Mouse (Mus musculus) MN1 (cell line): ENCODE data around the gene Pdk4.

Source experiments
- DNase-seq: peaks from one replicate; pipeline ENCODE4 v3.0.0-alpha.2; 2016; ENCODE audit warnings: low spot score

Pdk4 gene

GRCm38 (mm10) chr6:5495961-5496853 lies at the start of gene Pdk4:
Pdk4 (minus strand) TSS chr6:5496309.
- DNase-seq, result no peak

- no peak for DNase-seq
Measured at GRCm38 (mm10) chr6:5537855-5538365, 41.8 kb upstream of the Pdk4 start.

GRCm38 (mm10) chr6:5535754-5536153 lies 39.6 kb upstream of the Pdk4 start:
- no peak for DNase-seq

- no peak for DNase-seq
Measured at GRCm38 (mm10) chr6:5517091-5517490, 21.0 kb upstream of the Pdk4 start.

GRCm38 (mm10) chr6:5509757-5510156 lies 13.6 kb upstream of the Pdk4 start:
- DNase-seq, result no peak

GRCm38 (mm10) chr6:5509303-5509702 lies 13.2 kb upstream of the Pdk4 start:
- no peak for DNase-seq

GRCm38 (mm10) chr6:5507821-5508220 lies 11.7 kb upstream of the Pdk4 start:
- no peak for DNase-seq

GRCm38 (mm10) chr6:5506271-5506670 lies 10.2 kb upstream of the Pdk4 start:
- no peak for DNase-seq

- DNase-seq, result no peak
Measured at GRCm38 (mm10) chr6:5502810-5503209, 6.7 kb upstream of the Pdk4 start.

GRCm38 (mm10) chr6:5501551-5501950 lies 5.4 kb upstream of the Pdk4 start:
- DNase-seq, result no peak

- no peak for DNase-seq
Measured at GRCm38 (mm10) chr6:5498740-5499139, 2.6 kb upstream of the Pdk4 start.

- no peak for DNase-seq
Measured at GRCm38 (mm10) chr6:5496854-5497235, 736 bp upstream of the Pdk4 start.

GRCm38 (mm10) chr6:5485028-5485427 lies 11.1 kb downstream of the Pdk4 start:
- DNase-seq, result no peak

GRCm38 (mm10) chr6:5482270-5482783 lies 13.8 kb downstream of the Pdk4 start:
- DNase-seq, result no peak

GRCm38 (mm10) chr6:5481066-5481465 lies 15.0 kb downstream of the Pdk4 start:
- DNase-seq, result no peak

GRCm38 (mm10) chr6:5474021-5474420 lies 22.1 kb downstream of the Pdk4 start:
- DNase-seq, result no peak

GRCm38 (mm10) chr6:5472692-5473091 lies 23.4 kb downstream of the Pdk4 start:
- no peak for DNase-seq

GRCm38 (mm10) chr6:5470480-5471318 lies 25.4 kb downstream of the Pdk4 start:
- DNase-seq, result no peak

GRCm38 (mm10) chr6:5455836-5456235 lies 40.3 kb downstream of the Pdk4 start:
- DNase-seq, result no peak

- DNase-seq, result no peak
Measured at GRCm38 (mm10) chr6:5449878-5450277, 46.2 kb downstream of the Pdk4 start.

- no peak for DNase-seq
Measured at GRCm38 (mm10) chr6:5448396-5448795, 47.7 kb downstream of the Pdk4 start.

GRCm38 (mm10) chr6:5447546-5447945 lies 48.6 kb downstream of the Pdk4 start:
- no peak for DNase-seq

- no peak for DNase-seq
Measured at GRCm38 (mm10) chr6:5447013-5447412, 49.1 kb downstream of the Pdk4 start.
